Mouse (Mus musculus) olfactory bulb, adult 2 months (tissue): ENCODE measurements around the gene Slc16a2. TPM values are rescaled to one million over a fixed set of nuclear protein-coding genes. Genes with fewer than 3 reads are reported as not detected.

ENCODE experiments used
- H3K27ac ChIP-seq: fragments of 200-500 bp; 2 replicates; pipeline ENCODE4 v1.5.1; 2012; ENCODE audit warnings: low read depth, low read length; ENCODE audit not compliant: insufficient read depth
- H3K4me1 ChIP-seq: fragments of 200-500 bp; 2 replicates; pipeline ENCODE4 v1.6.1; 2012; ENCODE audit warnings: low read length; ENCODE audit not compliant: control insufficient read depth, insufficient read depth
- H3K4me3 ChIP-seq: fragments of 200-500 bp; 2 replicates; pipeline ENCODE4 v1.5.1; 2012; ENCODE audit warnings: mild to moderate bottlenecking, low read depth, low read length, moderate library complexity; ENCODE audit not compliant: insufficient read depth
- CTCF ChIP-seq: fragments of 200-500 bp; IDR thresholded peaks from 2 replicates; pipeline ENCODE4 v1.5.1; 2012; ENCODE audit warnings: low read depth, mild to moderate bottlenecking, low read length, moderate library complexity; ENCODE audit not compliant: insufficient read depth
- POLR2A ChIP-seq: fragments of 200-500 bp; IDR thresholded peaks from 2 replicates; pipeline ENCODE4 v1.6.1; 2012; ENCODE audit warnings: mild to moderate bottlenecking, low read depth, low read length, moderate library complexity; ENCODE audit not compliant: insufficient read depth
- WGBS: fragments of 180-500 bp; shearing (Covaris S2); methylation state at CpG from one replicate; pipeline ENCODE4 v1.1.7; 2018; 5-methylcytosine and 5-hydroxymethylcytosine counted together
- polyA plus RNA-seq: library from polyadenylated mRNA; stranded (reverse); fragments of >200 nt; gene quantifications from 2 replicates; pipeline ENCODE4 v1.2.4, GENCODE M21; 2012; ENCODE audit warnings: low replicate concordance; ENCODE audit not compliant: missing spikeins, insufficient read depth, insufficient read length

The Slc16a2 gene
- polyA plus RNA-seq, result not detected in 2 replicates

DNA sequence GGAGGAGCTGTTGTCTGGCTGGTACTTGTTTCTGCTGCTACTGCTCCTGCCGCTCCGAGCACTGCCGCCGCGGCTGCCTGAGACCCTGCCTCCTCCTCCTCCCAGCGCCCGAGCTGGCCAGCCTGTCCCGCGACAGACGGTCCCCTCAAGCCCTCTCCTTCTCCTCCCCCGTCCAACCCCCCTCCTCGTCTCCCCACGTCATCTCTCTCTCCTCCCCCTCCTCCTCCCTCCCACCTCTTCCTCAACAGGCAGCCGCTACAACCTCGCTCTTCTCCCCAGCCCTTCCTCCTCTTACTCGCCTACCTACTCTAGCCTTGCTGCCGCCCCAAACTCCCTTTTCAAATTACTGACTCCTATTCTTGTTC, at the start of gene Slc16a2:
Slc16a2 (minus strand) TSS at position 152 of the 365 bp plus-strand sequence.
- peaks cover 10% of the 10 kb centered on the region; the same call in 1 of the 2 replicates for H3K4me1 ChIP-seq
- 12% methylated on average over 17 of the region's 17 CpGs for WGBS
- peak within 1 kb of the TSS; percentile 75 for H3K27ac ChIP-seq
- TF ChIP-seq CTCF (no peak), POLR2A (0 out of 2 replicates have a peak, but pooled peaks have one; percentile 39)
- peak within 1 kb of the TSS; percentile 71 for H3K4me3 ChIP-seq

DNA sequence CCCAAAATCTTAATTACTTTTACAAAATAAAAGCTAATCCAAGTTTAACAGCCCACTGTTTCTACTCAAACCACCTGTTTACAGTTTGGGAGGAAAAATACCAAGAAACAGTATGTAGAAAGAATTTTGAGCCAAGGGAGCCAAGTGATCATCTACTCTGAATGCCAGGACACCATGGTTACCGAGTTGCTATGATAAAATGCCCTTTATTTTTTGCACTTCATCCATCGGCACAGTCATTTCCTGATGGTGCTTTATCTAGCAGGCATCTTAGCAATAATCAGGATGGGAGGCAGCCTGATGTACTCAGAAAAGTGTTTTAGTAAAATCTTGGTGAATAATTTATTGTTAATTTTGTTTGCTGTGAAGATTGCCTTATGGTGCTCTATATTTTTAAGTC, 41.7 kb upstream of the Slc16a2 start:
- Histone ChIP-seq H3K4me3 (no peak overlapping the region), H3K27ac (no peak overlapping the region), H3K4me1 (no peaks in the 10 kb centered on the region)
- 37% methylated on average over 2 of the region's 2 CpGs for WGBS
- TF ChIP-seq CTCF, result no peak
- TF ChIP-seq POLR2A, result no peak

DNA sequence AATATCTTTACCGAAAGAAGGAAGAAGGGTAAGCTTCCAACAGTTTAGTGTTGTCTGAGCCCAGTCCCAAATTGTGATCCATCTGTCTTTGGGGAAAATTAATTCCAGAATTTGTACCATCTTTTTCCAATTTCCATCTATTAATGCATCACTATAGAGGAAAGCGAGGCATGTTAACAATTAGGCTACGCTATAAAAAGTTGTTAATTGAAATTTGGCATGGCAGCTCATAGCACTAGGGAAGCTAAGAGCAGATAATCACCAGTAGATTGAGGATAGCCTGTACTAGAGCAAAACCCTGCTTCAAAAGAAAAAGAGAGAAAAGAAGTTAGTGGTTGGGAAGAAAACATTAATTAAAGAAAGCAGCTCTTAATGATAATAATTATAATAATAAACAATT, 41.1 kb upstream of the Slc16a2 start:
- Histone ChIP-seq H3K27ac (no peak overlapping the region), H3K4me1 (no peaks in the 10 kb centered on the region), H3K4me3 (no peak overlapping the region)
- 72% methylated on average over 3 of the region's 3 CpGs for WGBS
- TF ChIP-seq CTCF (no peak), POLR2A (no peak)

DNA sequence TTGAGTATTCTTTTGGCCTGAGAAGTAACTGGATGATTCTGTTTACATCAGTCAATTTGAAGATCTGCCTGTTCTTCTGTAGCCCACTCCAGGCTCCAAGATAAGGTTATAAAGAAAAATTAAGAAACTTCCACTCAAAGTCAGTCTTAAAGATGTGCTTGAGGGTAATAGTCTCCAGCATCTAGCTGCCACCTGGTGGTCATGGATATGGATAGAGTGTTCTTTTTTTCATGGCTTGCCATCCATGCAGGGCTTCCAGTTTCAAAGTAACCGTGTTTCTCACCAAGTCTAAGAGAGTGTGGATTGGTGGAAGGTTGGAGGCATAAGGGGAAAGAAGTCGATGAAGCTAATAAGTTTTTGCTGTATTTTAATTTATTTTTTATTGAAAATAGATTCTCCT, 23.5 kb upstream of the Slc16a2 start:
- no peaks in the 10 kb centered on the region for H3K4me1 ChIP-seq
- no peak for TF ChIP-seq POLR2A
- TF ChIP-seq CTCF, result no peak
- no peak overlapping the region for H3K27ac ChIP-seq
- no peak overlapping the region for H3K4me3 ChIP-seq
- WGBS, result 44% methylated on average over 2 of the region's 2 CpGs

DNA sequence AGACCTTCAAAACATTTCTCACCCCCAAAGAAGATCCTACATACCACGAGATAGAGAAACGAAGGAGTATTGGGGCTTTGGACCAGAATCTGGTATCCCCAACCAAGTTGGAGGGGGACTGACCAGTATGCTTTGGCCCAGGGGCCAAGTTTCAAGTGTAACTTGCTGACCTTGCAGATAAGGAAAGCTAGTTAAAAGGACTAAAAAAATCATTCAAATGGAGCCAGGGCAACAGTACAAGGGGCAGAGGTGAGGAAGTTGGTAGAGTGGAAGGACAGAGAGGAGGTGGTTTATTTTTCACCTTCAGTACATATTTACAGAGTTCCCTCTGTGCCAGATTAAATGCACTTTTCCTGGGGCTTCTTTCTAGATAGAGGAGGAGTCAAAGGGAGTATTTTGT, 7.1 kb upstream of the Slc16a2 start:
- H3K4me1 ChIP-seq, result no peaks in the 10 kb centered on the region
- no peak overlapping the region for H3K27ac ChIP-seq
- TF ChIP-seq CTCF (no peak), POLR2A (no peak)
- H3K4me3 ChIP-seq, result no peak overlapping the region
- WGBS, result 98% methylated on average over 2 of the region's 2 CpGs

DNA sequence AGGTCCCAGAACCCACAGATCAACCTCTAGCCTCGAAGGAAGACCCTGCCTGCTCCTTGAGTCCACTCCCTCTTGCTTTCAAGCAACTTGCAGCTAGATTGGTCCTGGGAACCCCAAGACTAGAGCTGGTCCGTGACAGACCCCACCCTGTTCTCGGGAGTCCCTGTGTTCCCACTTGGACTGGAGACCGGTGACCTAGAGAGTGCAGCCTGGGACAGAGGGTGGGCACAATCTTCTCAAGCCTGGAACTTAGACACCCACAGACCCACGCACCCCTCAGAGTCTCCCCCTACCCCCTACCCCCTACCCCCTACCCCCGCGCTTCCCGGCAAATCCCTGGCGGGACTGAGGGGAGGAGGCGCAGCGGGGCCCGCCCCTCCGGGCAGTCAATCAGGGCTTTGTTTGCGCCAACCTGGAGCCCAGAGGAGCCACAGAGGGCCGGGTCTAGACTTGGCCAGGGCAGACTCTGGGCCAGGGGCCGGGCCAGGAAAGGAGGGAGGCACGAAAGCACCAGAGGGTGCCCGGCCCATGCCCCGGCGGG, 558 bp upstream of the Slc16a2 start:
- Histone ChIP-seq H3K4me3 (peak overlapping the region; percentile 71), H3K4me1 (peaks cover 10% of the 10 kb centered on the region; the same call in 1 of the 2 replicates), H3K27ac (peak overlapping the region; percentile 75)
- TF ChIP-seq POLR2A, result no peak
- no peak for TF ChIP-seq CTCF
- 17% methylated on average over 18 of the region's 20 CpGs for WGBS

DNA sequence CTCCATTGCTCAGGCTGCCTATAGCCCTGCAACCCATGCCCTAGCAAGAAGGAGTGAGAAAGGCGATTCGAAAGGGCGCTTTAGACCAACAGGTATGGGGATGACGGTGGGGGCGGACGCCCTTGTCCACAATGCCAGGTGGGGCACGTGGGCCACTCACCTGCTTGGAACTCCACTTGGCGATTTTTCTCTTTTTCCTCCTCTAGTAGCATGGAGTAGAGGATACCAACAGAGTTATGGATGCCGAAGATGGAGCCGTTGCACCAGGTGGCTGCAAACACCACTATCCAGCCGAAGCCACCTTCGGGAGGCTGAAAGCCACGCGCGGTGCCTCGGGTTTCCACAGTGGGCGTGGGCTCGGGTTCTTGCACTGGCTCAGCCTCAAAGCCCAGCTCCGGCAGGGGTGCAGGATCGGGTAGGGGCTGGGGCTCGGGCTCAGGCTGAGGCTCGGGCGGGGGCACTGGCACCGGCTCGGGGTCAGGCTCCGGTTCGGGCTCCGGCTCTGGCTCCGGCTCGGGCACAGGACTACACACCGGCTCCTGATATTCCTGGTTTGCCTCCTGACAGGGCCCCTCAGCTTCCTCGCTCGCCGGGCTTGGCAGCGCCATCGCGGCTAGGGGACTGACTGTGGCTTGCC, 470 bp downstream of the Slc16a2 start:
- peak overlapping the region; percentile 71 for H3K4me3 ChIP-seq
- peaks cover 10% of the 10 kb centered on the region; the same call in 1 of the 2 replicates for H3K4me1 ChIP-seq
- TF ChIP-seq CTCF (no peak), POLR2A (no peak)
- WGBS, result 22% methylated on average over 30 of the region's 37 CpGs
- H3K27ac ChIP-seq, result no peak overlapping the region

DNA sequence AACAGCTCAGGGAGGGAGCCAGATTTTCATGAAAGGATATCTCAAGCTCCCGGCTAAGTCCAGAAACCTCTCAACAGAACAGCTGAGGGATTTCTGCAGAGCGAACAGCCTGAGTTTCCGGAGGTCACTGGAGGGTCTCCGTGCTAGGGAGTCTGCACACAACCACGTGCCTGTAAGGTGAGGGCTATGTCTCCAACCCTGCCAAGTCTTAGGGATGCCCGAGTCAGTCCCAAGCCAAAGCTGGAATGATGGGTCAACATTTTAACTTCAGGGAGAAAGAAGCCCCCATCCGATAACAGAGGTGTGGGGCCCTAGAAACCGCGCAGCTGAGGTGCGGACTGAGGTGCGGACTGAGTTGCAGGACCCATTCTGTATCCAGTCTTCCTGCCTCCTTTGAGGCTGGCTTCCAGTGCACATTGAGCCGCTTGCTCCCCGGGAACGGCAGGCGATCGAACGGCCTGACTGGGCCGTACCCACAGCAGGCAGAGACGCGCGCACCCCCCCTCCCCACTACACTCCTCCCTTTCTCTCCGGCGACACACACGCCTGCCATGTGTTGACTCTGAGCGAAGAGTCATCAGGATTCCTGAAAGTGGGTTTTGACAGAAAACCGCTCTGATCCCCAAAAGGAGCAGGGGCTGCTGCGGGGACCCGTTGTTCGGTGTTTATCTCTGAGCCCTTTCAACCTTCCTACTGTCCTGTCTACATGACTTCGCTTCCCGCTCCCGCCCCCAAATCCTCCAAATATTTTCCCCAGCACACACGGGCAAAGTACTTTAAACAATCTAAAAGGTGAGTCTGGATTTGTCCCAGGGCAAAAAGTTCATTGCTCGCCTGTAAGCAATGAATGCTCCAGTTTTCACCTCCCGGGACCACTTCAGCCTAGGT, 1.2 kb downstream of the Slc16a2 start:
- H3K27ac ChIP-seq, result no peak overlapping the region
- peaks cover 10% of the 10 kb centered on the region; the same call in 1 of the 2 replicates for H3K4me1 ChIP-seq
- 15% methylated on average over 35 of the region's 35 CpGs for WGBS
- TF ChIP-seq CTCF (no peak), POLR2A (no peak)
- peak overlapping the region; percentile 71 for H3K4me3 ChIP-seq

DNA sequence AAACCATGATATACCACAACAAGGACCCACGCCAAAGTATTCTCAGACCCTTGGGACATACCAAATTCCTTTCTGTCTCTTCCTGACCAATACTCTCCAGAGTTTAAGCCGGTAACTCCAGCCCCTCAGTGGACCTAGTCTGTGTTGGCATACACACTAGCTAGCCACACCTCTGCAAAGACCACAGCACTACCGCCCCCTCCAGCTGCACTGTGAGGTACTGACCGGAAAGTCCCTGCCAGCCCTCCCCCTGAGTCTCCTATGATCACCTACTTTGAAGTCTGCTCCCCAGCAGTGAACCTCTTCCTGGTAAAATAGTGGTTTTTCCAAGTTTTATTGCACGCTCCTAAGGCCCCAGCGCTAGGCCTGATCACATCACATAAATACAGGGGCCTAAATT, 2.5 kb downstream of the Slc16a2 start:
- Histone ChIP-seq H3K4me3 (peak overlapping the region; percentile 71), H3K27ac (no peak overlapping the region), H3K4me1 (peaks cover 10% of the 10 kb centered on the region; the same call in 1 of the 2 replicates)
- WGBS, result 55% methylated on average over 6 of the region's 6 CpGs
- no peak for TF ChIP-seq CTCF
- TF ChIP-seq POLR2A, result no peak
